Mouse (Mus musculus) layer of hippocampus, adult 18-20 months (tissue): ENCODE measurements around the gene 1700003E16Rik. TPM values are rescaled to one million over a fixed set of nuclear protein-coding genes. Genes with fewer than 3 reads are reported as not detected.

ENCODE experiments used
- DNase-seq, 2 experiments: peaks; one replicate each; pipeline ENCODE4 v3.0.0; 2022; ENCODE audit warnings: low spot score in 2 of 2
- long read RNA-seq: library from polyadenylated mRNA; stranded (forward); transcript quantifications from one replicate; pipeline ENCODE4 v2.0.0, GENCODE M21; 2021
- total RNA-seq, 2 experiments: library from RNA; stranded (reverse); gene quantifications; 2 replicates each; pipeline ENCODE4 v1.2.3; 2021

1700003E16Rik gene
- total RNA-seq: 10 to 100 TPM; 25.3 to 26.1 TPM
- long read RNA-seq, transcript 1700003E16Rik-202 (2 exons, 2,070 nt): major isoform, 23 of 40 reads
- long read RNA-seq, partial matches to known transcripts: 0 of 40 reads
- long read RNA-seq, other reads (novel, unspliced or antisense): 14 of 40 reads

- peak; percentile 78 to 83 for DNase-seq
Observed at GRCm38 (mm10) chr6:83156259-83156684, at the start of gene 1700003E16Rik, which contains the start of gene Wdr54. Gene 1700003E16Rik (plus strand): TSS chr6:83156404. Gene Wdr54 (minus strand): TSS chr6:83156397.

GRCm38 (mm10) chr6:83107566-83108400 is 48.4 kb upstream of the 1700003E16Rik start:
- DNase-seq: peak in 1 of 2 experiments; percentile 63

- DNase-seq: peak; percentile 68 to 79
Observed at GRCm38 (mm10) chr6:83108762-83109668, 47.2 kb upstream of the 1700003E16Rik start, which contains the start of gene Mrpl53. Gene Mrpl53 (plus strand): TSS chr6:83109040.

GRCm38 (mm10) chr6:83111510-83112136 is 44.6 kb upstream of the 1700003E16Rik start:
- no peak for DNase-seq

GRCm38 (mm10) chr6:83115011-83115671 is 41.1 kb upstream of the 1700003E16Rik start, which contains the start of gene Mogs:
Gene Mogs (plus strand): TSS chr6:83115496.
- peak; percentile 88 to 93 for DNase-seq

GRCm38 (mm10) chr6:83115682-83116372 is 40.4 kb upstream of the 1700003E16Rik start:
- DNase-seq: no peak

- no peak for DNase-seq
Observed at GRCm38 (mm10) chr6:83116373-83117164, 39.6 kb upstream of the 1700003E16Rik start.

- DNase-seq: no peak
Observed at GRCm38 (mm10) chr6:83117165-83117438, 39.1 kb upstream of the 1700003E16Rik start.

- no peak for DNase-seq
Observed at GRCm38 (mm10) chr6:83117616-83118015, 38.6 kb upstream of the 1700003E16Rik start.

GRCm38 (mm10) chr6:83118369-83118768 is 37.8 kb upstream of the 1700003E16Rik start:
- no peak for DNase-seq

GRCm38 (mm10) chr6:83118825-83119733 is 37.1 kb upstream of the 1700003E16Rik start:
- DNase-seq: no peak

GRCm38 (mm10) chr6:83119734-83120051 is 36.5 kb upstream of the 1700003E16Rik start:
- DNase-seq: no peak

- peak; percentile 97 to 99 for DNase-seq
Observed at GRCm38 (mm10) chr6:83120930-83121862, 35.0 kb upstream of the 1700003E16Rik start, which contains the start of gene Wbp1. Gene Wbp1 (minus strand): TSS chr6:83121559.

GRCm38 (mm10) chr6:83121863-83122710 is 34.1 kb upstream of the 1700003E16Rik start:
- DNase-seq: no peak

- no peak for DNase-seq
Observed at GRCm38 (mm10) chr6:83122961-83123360, 33.2 kb upstream of the 1700003E16Rik start.

GRCm38 (mm10) chr6:83124851-83125312 is 31.3 kb upstream of the 1700003E16Rik start:
- DNase-seq: peak; percentile 82 to 93
